Mouse (Mus musculus): ENCODE results near the gene Olfm1. TPM values are rescaled to one million over a fixed set of nuclear protein-coding genes. Genes with fewer than 3 reads are reported as not detected.
A peak's percentile ranks its signal among the peaks of the same experiment; 100 is the strongest.

The Olfm1 gene
- total and polyA plus RNA-seq, 3 experiments = 0.20 to 1.3 (median 0.34) TPM

DNA sequence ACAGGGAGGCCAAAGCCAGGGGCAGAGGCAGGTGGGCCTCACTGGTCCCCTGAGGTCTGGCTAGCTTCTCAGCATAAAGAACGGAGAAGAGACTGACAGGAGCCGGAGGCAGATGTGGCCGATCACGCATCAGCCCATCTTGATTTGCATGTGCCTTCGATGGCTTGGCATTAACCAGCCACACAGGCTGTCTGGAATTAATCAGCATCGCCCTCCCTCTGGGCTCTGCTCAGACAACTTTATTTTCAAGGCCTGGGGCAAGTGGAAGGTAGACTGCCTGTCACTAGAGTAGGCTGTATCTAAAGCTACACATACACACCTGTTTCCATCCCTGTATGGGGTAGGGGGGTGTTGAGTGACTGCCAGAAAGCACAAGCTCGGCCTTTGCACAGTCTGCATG is 32.2 kb upstream of the Olfm1 start:
- Histone ChIP-seq H3K79me2 (replicated peaks; ENCODE audit: control insufficient read depth, extremely low read depth, insufficient read depth, poor library complexity, severe bottlenecking) (no peaks in the 10 kb centered on the region), H3K9me3 (replicated peaks; ENCODE audit: low read length) (no peaks in the 10 kb centered on the region), H3K9ac (ENCODE audit: insufficient read depth, low read depth) (no peak overlapping the region), H3K4me3 (replicated peaks in 1 of 3; ENCODE audit: low read depth in 2 of 3, low read length in 2 of 3, poor library complexity in 1 of 3) (no peak overlapping the region), H3K4me1 (ENCODE audit: control insufficient read depth in 1 of 2, insufficient read depth in 2 of 2) (no peaks in the 10 kb centered on the region), H3K4me2 (ENCODE audit: insufficient read depth, low read depth, poor library complexity, severe bottlenecking) (no peak overlapping the region), H3K36me3 (replicated peaks in 1 of 2; ENCODE audit: control insufficient read depth in 1 of 2, insufficient read depth in 1 of 2, low read length in 1 of 2) (no peaks in the 10 kb centered on the region), H3K27ac (ENCODE audit: insufficient read depth, low read depth) (no peak overlapping the region), H3K27me3 (replicated peaks) (peaks cover 94% of the 10 kb centered on the region)
- in situ Hi-C loops (cut with MboI; ENCODE audit: low pct_ligation_motif_present, low pct_unique_long_range_greater_than_20kb, low sequenced_read_pairs) (no loop called here), dilution Hi-C loops (cut with MboI; ENCODE audit: extremely low pct_ligation_motif_present, extremely low pct_unique_long_range_greater_than_20kb, low sequenced_read_pairs) (no loop called here)
- TF ChIP-seq USF1 (IDR thresholded peaks at IDR 0.05; ENCODE audit: low read depth, low read length) (no peak), KAT2A (IDR thresholded peaks at IDR 0.05; ENCODE audit: insufficient replicate concordance, low read length) (no peak), UBTF (IDR thresholded peaks at IDR 0.05; ENCODE audit: low read depth, low read length) (no peak)
- DNase-seq (ENCODE audit: extremely low read depth) = peak; percentile 4

DNA sequence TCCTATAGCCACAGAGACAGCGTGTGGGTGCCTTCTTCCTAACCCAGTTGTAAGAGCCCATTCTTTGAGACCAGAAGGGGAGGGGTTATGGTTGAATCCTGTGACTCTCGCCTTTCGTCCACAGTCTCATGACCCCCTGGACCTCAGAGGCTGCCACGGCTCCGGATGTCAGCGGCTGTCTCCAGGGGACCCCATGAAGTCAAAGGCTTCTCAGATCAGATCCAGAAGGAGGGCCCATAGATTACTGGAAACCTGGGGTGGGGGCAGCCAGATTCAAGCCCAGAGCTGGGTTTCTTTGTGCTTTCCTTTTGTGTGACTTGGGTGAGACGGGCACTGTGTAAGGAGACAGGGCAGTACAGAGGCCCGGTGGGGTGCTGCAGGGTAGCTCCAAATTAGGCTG is 27.2 kb upstream of the Olfm1 start:
- in situ Hi-C loops (cut with MboI; ENCODE audit: low pct_ligation_motif_present, low pct_unique_long_range_greater_than_20kb, low sequenced_read_pairs) (no loop called here), dilution Hi-C loops (cut with MboI; ENCODE audit: extremely low pct_ligation_motif_present, extremely low pct_unique_long_range_greater_than_20kb, low sequenced_read_pairs) (no loop called here)
- H3K79me2 ChIP-seq (replicated peaks; ENCODE audit: control insufficient read depth, extremely low read depth, insufficient read depth, poor library complexity, severe bottlenecking) = no peaks in the 10 kb centered on the region
- no peak overlapping the region for H3K9ac ChIP-seq (ENCODE audit: insufficient read depth, low read depth)
- DNase-seq (ENCODE audit: extremely low read depth) = no peak
- no peak overlapping the region for H3K27ac ChIP-seq (ENCODE audit: insufficient read depth, low read depth)
- no peaks in the 10 kb centered on the region for H3K4me1 ChIP-seq (ENCODE audit: control insufficient read depth in 1 of 2, insufficient read depth in 2 of 2)
- peaks cover 95% of the 10 kb centered on the region for H3K27me3 ChIP-seq (replicated peaks)
- TF ChIP-seq JUN (IDR thresholded peaks at IDR 0.05; ENCODE audit: insufficient read depth, low read depth, low read length) (no peak), RCOR1 (conservative IDR thresholded peaks at IDR 0.05; ENCODE audit: low read depth, low read length) (no peak), ZMIZ1 (IDR thresholded peaks at IDR 0.05; ENCODE audit: low read depth, low read length) (no peak), CHD2 (IDR thresholded peaks at IDR 0.05; ENCODE audit: low read length) (no peak), KAT2A (IDR thresholded peaks at IDR 0.05; ENCODE audit: insufficient replicate concordance, low read length) (no peak), SIN3A (IDR thresholded peaks at IDR 0.05; ENCODE audit: low read length) (no peak), JUND (conservative IDR thresholded peaks at IDR 0.05; ENCODE audit: low read depth, low read length) (no peak), BHLHE40 (IDR thresholded peaks at IDR 0.05; ENCODE audit: low read depth, low read length) (no peak), MYC (IDR thresholded peaks at IDR 0.05; ENCODE audit: low read depth, low read length) (no peak)
- no peak overlapping the region for H3K4me3 ChIP-seq (replicated peaks in 1 of 3; ENCODE audit: low read depth in 2 of 3, low read length in 2 of 3, poor library complexity in 1 of 3)
- H3K9me3 ChIP-seq (replicated peaks; ENCODE audit: low read length) = no peaks in the 10 kb centered on the region
- H3K36me3 ChIP-seq (replicated peaks in 1 of 2; ENCODE audit: control insufficient read depth in 1 of 2, insufficient read depth in 1 of 2, low read length in 1 of 2) = no peaks in the 10 kb centered on the region
- H3K4me2 ChIP-seq (ENCODE audit: insufficient read depth, low read depth, poor library complexity, severe bottlenecking) = no peak overlapping the region

DNA sequence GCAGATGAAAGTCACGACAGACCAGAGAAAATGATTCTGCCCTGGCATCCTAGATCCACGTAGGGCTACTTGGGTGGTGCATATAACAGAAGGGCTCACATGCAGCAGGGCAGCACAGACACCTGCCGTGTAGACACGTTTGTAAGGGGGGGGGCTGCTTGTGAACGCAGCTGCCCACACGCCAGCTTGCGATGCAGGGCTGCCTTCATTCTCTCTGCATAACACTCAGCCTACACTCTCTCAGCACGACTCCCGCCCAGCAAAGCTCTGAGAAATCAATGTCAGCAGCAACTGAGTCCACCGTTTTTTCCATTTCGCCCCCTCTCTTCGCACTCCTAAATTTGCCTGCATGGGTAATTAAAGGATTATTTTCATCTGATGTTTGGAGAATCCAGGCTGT is 23.5 kb upstream of the Olfm1 start:
- Histone ChIP-seq H3K4me2 (ENCODE audit: insufficient read depth, low read depth, poor library complexity, severe bottlenecking) (no peak overlapping the region), H3K9me3 (replicated peaks; ENCODE audit: low read length) (no peaks in the 10 kb centered on the region), H3K4me3 (replicated peaks in 1 of 3; ENCODE audit: low read depth in 2 of 3, low read length in 2 of 3, poor library complexity in 1 of 3) (no peak overlapping the region), H3K27ac (ENCODE audit: insufficient read depth, low read depth) (no peak overlapping the region), H3K27me3 (replicated peaks) (peaks cover 94% of the 10 kb centered on the region), H3K79me2 (replicated peaks; ENCODE audit: control insufficient read depth, extremely low read depth, insufficient read depth, poor library complexity, severe bottlenecking) (no peaks in the 10 kb centered on the region), H3K9ac (ENCODE audit: insufficient read depth, low read depth) (no peak overlapping the region), H3K36me3 (replicated peaks in 1 of 2; ENCODE audit: control insufficient read depth in 1 of 2, insufficient read depth in 1 of 2, low read length in 1 of 2) (no peaks in the 10 kb centered on the region), H3K4me1 (ENCODE audit: control insufficient read depth in 1 of 2, insufficient read depth in 2 of 2) (no peaks in the 10 kb centered on the region)
- in situ Hi-C loops (cut with MboI; ENCODE audit: low pct_ligation_motif_present, low pct_unique_long_range_greater_than_20kb, low sequenced_read_pairs) (no loop called here), dilution Hi-C loops (cut with MboI; ENCODE audit: extremely low pct_ligation_motif_present, extremely low pct_unique_long_range_greater_than_20kb, low sequenced_read_pairs) (no loop called here)
- no peak for TF ChIP-seq SMC3 (IDR thresholded peaks at IDR 0.05; ENCODE audit: low read depth, low read length)
- no peak for TF ChIP-seq CHD2 (IDR thresholded peaks at IDR 0.05; ENCODE audit: low read length)
- no peak for TF ChIP-seq TCF12 (IDR thresholded peaks at IDR 0.05; ENCODE audit: low read depth, low read length)
- no peak for TF ChIP-seq USF1 (IDR thresholded peaks at IDR 0.05; ENCODE audit: low read depth, low read length)
- no peak for TF ChIP-seq CHD1 (IDR thresholded peaks at IDR 0.05; ENCODE audit: low read depth, low read length)
- TF ChIP-seq HCFC1 (IDR thresholded peaks at IDR 0.05; ENCODE audit: low read depth, low read length) = no peak
- DNase-seq (ENCODE audit: extremely low read depth) = no peak
